Mouse (Mus musculus) hindbrain, embryonic 11.5 days (tissue): Measurements from ENCODE around the gene Upp2. TPM values are rescaled to one million over a fixed set of nuclear protein-coding genes. Genes with fewer than 3 reads are reported as not detected.

Source experiments
- ATAC-seq: fragments of 200-750 bp; cut with Nextera tagmentation; 2 replicates; pipeline ENCODE4 v1.8.0; 2017; ENCODE audit warnings: mild to moderate bottlenecking, moderate TSS enrichment, moderate library complexity; ENCODE audit not compliant: low FRiP score
- DNase-seq: peaks from one replicate; pipeline ENCODE4 v3.0.0-alpha.2; 2015; ENCODE audit warnings: low spot score
- H3K27ac ChIP-seq: fragments of 300-500 bp; sonication (generic); 2 replicates; pipeline ENCODE4 v1.5.1; 2014; ENCODE audit warnings: mild to moderate bottlenecking, low read depth, low read length
- H3K27me3 ChIP-seq: fragments of 300-500 bp; sonication (generic); 2 replicates; pipeline ENCODE4 v1.6.1; 2014; ENCODE audit warnings: mild to moderate bottlenecking, low read length, moderate library complexity, mixed read lengths; ENCODE audit not compliant: control insufficient read depth, insufficient read depth
- H3K36me3 ChIP-seq: fragments of 300-500 bp; sonication (generic); 2 replicates; pipeline ENCODE4 v1.6.1; 2014; ENCODE audit warnings: mild to moderate bottlenecking, low read length, moderate library complexity, mixed read lengths; ENCODE audit not compliant: control insufficient read depth, insufficient read depth
- H3K4me1 ChIP-seq: fragments of 300-500 bp; sonication (generic); replicated peaks from 2 replicates; pipeline ENCODE4 v1.6.1; 2014; ENCODE audit warnings: low read length, mixed read lengths; ENCODE audit not compliant: control insufficient read depth, insufficient read depth
- H3K4me2 ChIP-seq: fragments of 300-500 bp; sonication (generic); replicated peaks from 2 replicates; pipeline ENCODE4 v1.6.1; 2014; ENCODE audit warnings: mild to moderate bottlenecking, low read depth, low read length
- H3K4me3 ChIP-seq: fragments of 300-500 bp; sonication (generic); 2 replicates; pipeline ENCODE4 v1.5.1; 2014; ENCODE audit warnings: low read depth, low read length
- H3K9ac ChIP-seq: fragments of 300-500 bp; sonication (generic); 2 replicates; pipeline ENCODE4 v1.6.1; 2014; ENCODE audit warnings: low read depth, low read length
- H3K9me3 ChIP-seq: fragments of 300-500 bp; sonication (generic); 2 replicates; pipeline ENCODE4 v1.6.1; 2016; ENCODE audit warnings: low read length; ENCODE audit not compliant: control insufficient read depth
- WGBS: fragments of 180-500 bp; shearing (Covaris S2); extraction: QIAGEN DNeasy Blood & Tissue Kit; methylation state at CpG from one replicate; pipeline ENCODE4 v1.1.7; 2014; 5-methylcytosine and 5-hydroxymethylcytosine counted together
- polyA plus RNA-seq: library from polyadenylated mRNA; unstranded; fragments of >200 nt; fragmentation: Nextera tagmentation; extraction: Ambion mirVana; gene quantifications from 2 replicates; pipeline ENCODE4 v1.2.1, GENCODE M21; 2014

Gene Upp2
- polyA plus RNA-seq, 1 experiment from 2014 or later = 6.3 TPM

- Histone ChIP-seq H3K27me3 (no peaks in the 10 kb centered on the region), H3K4me2 (no peak overlapping the region), H3K9me3 (no peaks in the 10 kb centered on the region), H3K9ac (no peak overlapping the region), H3K4me3 (no peak overlapping the region), H3K4me1 (no peaks in the 10 kb centered on the region), H3K36me3 (no peaks in the 10 kb centered on the region), H3K27ac (no peak overlapping the region)
- DNase-seq (no peak), ATAC-seq (no peak)
- WGBS = 93% methylated on average over 5 of the region's 5 CpGs
These were observed 232.5 kb downstream of the Upp2 start for GRCm38 (mm10) chr2:58799623-58800022.

- DNase-seq (no peak), ATAC-seq (no peak)
- 52% methylated on average over 2 of the region's 2 CpGs for WGBS
- no peaks in the 10 kb centered on the region for H3K4me1 ChIP-seq
- H3K36me3 ChIP-seq = no peaks in the 10 kb centered on the region
- H3K9me3 ChIP-seq = no peaks in the 10 kb centered on the region
- no peak overlapping the region for H3K4me2 ChIP-seq
- H3K27ac ChIP-seq = no peak overlapping the region
- H3K27me3 ChIP-seq = no peaks in the 10 kb centered on the region
- H3K4me3 ChIP-seq = no peak overlapping the region
- H3K9ac ChIP-seq = no peak overlapping the region
These were observed 245.8 kb downstream of the Upp2 start for GRCm38 (mm10) chr2:58812941-58813340.

GRCm38 (mm10) chr2:58828910-58829600, 262.0 kb downstream of the Upp2 start:
- H3K9ac ChIP-seq = no peak overlapping the region
- ATAC-seq = no peak
- no peak overlapping the region for H3K4me3 ChIP-seq
- no peaks in the 10 kb centered on the region for H3K4me1 ChIP-seq
- no peak for DNase-seq
- 85% methylated on average over 3 of the region's 3 CpGs for WGBS
- no peak overlapping the region for H3K4me2 ChIP-seq
- H3K36me3 ChIP-seq = no peaks in the 10 kb centered on the region
- H3K27me3 ChIP-seq = no peaks in the 10 kb centered on the region
- H3K27ac ChIP-seq = no peak overlapping the region
- no peaks in the 10 kb centered on the region for H3K9me3 ChIP-seq

- Histone ChIP-seq H3K4me2 (no peak overlapping the region), H3K9ac (no peak overlapping the region), H3K4me3 (no peak overlapping the region), H3K36me3 (no peaks in the 10 kb centered on the region), H3K4me1 (no peaks in the 10 kb centered on the region), H3K27me3 (no peaks in the 10 kb centered on the region), H3K27ac (no peak overlapping the region), H3K9me3 (no peaks in the 10 kb centered on the region)
- ATAC-seq = no peak
- WGBS = 71% methylated on average over 7 of the region's 7 CpGs
- peak; percentile 3 for DNase-seq
These were observed 263.1 kb downstream of the Upp2 start for GRCm38 (mm10) chr2:58829981-58830742.

- Histone ChIP-seq H3K27ac (no peak overlapping the region), H3K4me1 (no peaks in the 10 kb centered on the region), H3K4me2 (no peak overlapping the region), H3K27me3 (no peaks in the 10 kb centered on the region), H3K36me3 (no peaks in the 10 kb centered on the region), H3K4me3 (no peak overlapping the region), H3K9ac (no peak overlapping the region), H3K9me3 (no peaks in the 10 kb centered on the region)
- 91% methylated on average over 20 of the region's 20 CpGs for WGBS
- no peak for DNase-seq
- no peak for ATAC-seq
These were observed 265.3 kb downstream of the Upp2 start for GRCm38 (mm10) chr2:58832253-58832980.

- no peaks in the 10 kb centered on the region for H3K36me3 ChIP-seq
- no peaks in the 10 kb centered on the region for H3K27me3 ChIP-seq
- H3K27ac ChIP-seq = no peak overlapping the region
- H3K4me2 ChIP-seq = no peak overlapping the region
- no peak overlapping the region for H3K9ac ChIP-seq
- no peak for DNase-seq
- ATAC-seq = no peak
- H3K4me1 ChIP-seq = no peaks in the 10 kb centered on the region
- no peaks in the 10 kb centered on the region for H3K9me3 ChIP-seq
- 61% methylated on average over 3 of the region's 3 CpGs for WGBS
- H3K4me3 ChIP-seq = no peak overlapping the region
These were observed 273.9 kb downstream of the Upp2 start for GRCm38 (mm10) chr2:58841021-58841420.

GRCm38 (mm10) chr2:58842443-58842842, 275.3 kb downstream of the Upp2 start:
- H3K9ac ChIP-seq = no peak overlapping the region
- H3K27me3 ChIP-seq = no peaks in the 10 kb centered on the region
- WGBS = 85% methylated on average over 4 of the region's 4 CpGs
- ATAC-seq (no peak), DNase-seq (no peak)
- no peaks in the 10 kb centered on the region for H3K36me3 ChIP-seq
- no peak overlapping the region for H3K4me2 ChIP-seq
- no peaks in the 10 kb centered on the region for H3K9me3 ChIP-seq
- H3K4me1 ChIP-seq = no peaks in the 10 kb centered on the region
- H3K4me3 ChIP-seq = no peak overlapping the region
- no peak overlapping the region for H3K27ac ChIP-seq
